Mouse (Mus musculus) neural tube, embryonic 15.5 days (tissue): ENCODE results near the gene Myo3b. TPM values are rescaled to one million over a fixed set of nuclear protein-coding genes. Genes with fewer than 3 reads are reported as not detected.
A peak's percentile ranks its signal among the peaks of the same experiment; 100 is the strongest.

Experiments
- ATAC-seq: fragments of 200-750 bp; cut with Nextera tagmentation; 2 replicates; pipeline ENCODE4 v1.8.0; 2017; ENCODE audit warnings: mild to moderate bottlenecking, moderate TSS enrichment, moderate library complexity; ENCODE audit not compliant: low FRiP score
- H3K27ac ChIP-seq: fragments of 300-500 bp; sonication (generic); replicated peaks from 2 replicates; pipeline ENCODE4 v1.5.1; 2015; ENCODE audit warnings: mild to moderate bottlenecking, inconsistent platforms
- H3K27me3 ChIP-seq: fragments of 300-500 bp; sonication (generic); replicated peaks from 2 replicates; pipeline ENCODE4 v1.6.1; 2015; ENCODE audit warnings: inconsistent platforms
- H3K36me3 ChIP-seq: fragments of 300-500 bp; sonication (generic); 2 replicates; pipeline ENCODE4 v1.6.1; 2015; ENCODE audit warnings: inconsistent platforms
- H3K4me1 ChIP-seq: fragments of 300-500 bp; sonication (generic); 2 replicates; pipeline ENCODE4 v1.6.1; 2015; ENCODE audit warnings: inconsistent platforms
- H3K4me2 ChIP-seq: fragments of 300-500 bp; sonication (generic); 2 replicates; pipeline ENCODE4 v1.6.1; 2015; ENCODE audit warnings: inconsistent platforms, mild to moderate bottlenecking, moderate library complexity
- H3K4me3 ChIP-seq: fragments of 300-500 bp; sonication (generic); replicated peaks from 2 replicates; pipeline ENCODE4 v1.5.1; 2015; ENCODE audit warnings: mild to moderate bottlenecking, inconsistent platforms
- H3K9ac ChIP-seq: fragments of 300-500 bp; sonication (generic); replicated peaks from 2 replicates; pipeline ENCODE4 v1.6.1; 2015; ENCODE audit warnings: mild to moderate bottlenecking, inconsistent platforms
- H3K9me3 ChIP-seq: fragments of 300-500 bp; sonication (generic); replicated peaks from 2 replicates; pipeline ENCODE4 v1.6.1; 2016; ENCODE audit warnings: inconsistent platforms
- WGBS: fragments of 180-500 bp; shearing (Covaris S2); methylation state at CpG from one replicate; pipeline ENCODE4 v1.1.7; 2015; ENCODE audit warnings: mixed read lengths; 5-methylcytosine and 5-hydroxymethylcytosine counted together
- polyA plus RNA-seq: library from polyadenylated mRNA; unstranded; fragments of >200 nt; fragmentation: Nextera tagmentation; extraction: Ambion mirVana; gene quantifications from 2 replicates; pipeline ENCODE4 v1.2.1, GENCODE M21; 2015

Myo3b gene
- polyA plus RNA-seq, 1 experiment from 2014 or later, result 0.19 TPM

GRCm38 (mm10) chr2:70113798-70114782 lies 75.2 kb downstream of the Myo3b start:
- ATAC-seq, result peak; percentile 82
- Histone ChIP-seq H3K27ac (peak overlapping the region; percentile 77), H3K4me3 (no peak overlapping the region), H3K9ac (no peak overlapping the region), H3K4me2 (peak overlapping the region; percentile 32), H3K4me1 (peaks cover 16% of the 10 kb centered on the region), H3K36me3 (no peaks in the 10 kb centered on the region), H3K27me3 (no peaks in the 10 kb centered on the region), H3K9me3 (no peaks in the 10 kb centered on the region)
- WGBS, result 29% methylated on average over 12 of the region's 12 CpGs

DNA sequence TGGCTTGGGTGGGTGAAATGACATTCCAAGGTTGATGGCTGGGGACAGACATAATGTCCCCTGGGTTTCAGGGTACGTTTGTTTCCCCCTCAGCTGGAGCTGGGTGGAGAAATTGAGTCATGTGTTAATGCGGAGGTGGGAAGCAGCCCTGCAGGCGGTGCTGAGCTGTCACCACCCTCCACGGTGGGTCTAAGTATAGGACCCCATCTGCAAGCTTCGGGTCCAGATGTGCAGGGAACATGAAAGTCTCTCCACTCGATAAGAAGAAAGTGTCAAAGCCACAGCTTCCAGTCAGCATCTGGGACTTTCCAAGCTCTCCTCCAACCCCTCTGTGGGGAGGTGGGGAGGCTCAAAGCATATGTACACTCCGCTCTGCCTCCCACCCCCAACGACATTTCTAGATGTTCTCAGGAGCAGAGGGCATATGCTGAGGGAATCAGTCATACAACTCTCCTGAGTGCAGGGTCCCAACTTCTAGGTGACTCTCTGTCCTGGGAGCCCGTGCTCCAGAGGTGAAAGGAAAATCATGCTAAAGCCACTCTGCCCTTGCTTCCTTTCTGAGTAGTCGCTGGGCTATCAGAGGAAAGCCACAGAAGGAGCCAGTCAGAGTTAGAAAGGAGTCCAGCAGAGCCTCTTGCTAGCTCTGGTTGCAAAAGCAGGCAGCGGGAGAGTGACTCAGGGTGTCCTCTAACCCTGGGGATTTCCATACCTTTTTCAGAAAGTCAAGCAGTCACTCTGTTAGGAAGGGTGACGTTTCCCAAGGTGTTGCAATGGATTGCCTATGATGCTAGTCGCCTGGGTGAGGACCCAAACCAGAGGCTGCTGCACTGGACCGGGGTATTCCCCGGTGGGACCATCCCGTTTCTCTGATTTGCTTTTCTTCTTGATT lies 79.7 kb downstream of the Myo3b start:
- no peak overlapping the region for H3K9ac ChIP-seq
- WGBS, result 59% methylated on average over 16 of the region's 16 CpGs
- H3K4me3 ChIP-seq, result no peak overlapping the region

DNA sequence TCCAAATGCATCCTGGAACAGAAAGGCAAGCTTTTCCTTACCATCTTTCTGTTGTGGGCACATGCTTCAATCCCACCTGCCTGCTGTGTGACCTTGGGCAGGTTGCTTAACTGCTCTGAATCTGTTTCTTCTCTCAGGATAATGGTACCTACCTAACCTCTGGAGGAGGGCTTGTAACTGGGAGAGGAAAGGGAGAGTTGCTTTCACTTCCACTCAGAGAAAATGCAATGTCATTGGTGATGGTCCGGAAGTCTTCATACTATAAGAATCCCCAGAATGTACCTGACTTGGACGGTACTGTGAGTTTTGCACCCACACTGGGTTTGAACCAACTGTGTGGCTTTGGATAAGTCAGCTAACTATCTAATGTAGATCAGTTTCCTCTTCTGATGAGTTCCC lies 80.3 kb downstream of the Myo3b start:
- Histone ChIP-seq H3K4me2 (no peak overlapping the region), H3K27ac (no peak overlapping the region), H3K4me3 (no peak overlapping the region), H3K9ac (no peak overlapping the region), H3K4me1 (peaks cover 5% of the 10 kb centered on the region), H3K27me3 (no peaks in the 10 kb centered on the region), H3K36me3 (no peaks in the 10 kb centered on the region), H3K9me3 (no peaks in the 10 kb centered on the region)
- no peak for ATAC-seq
- 93% methylated on average over 2 of the region's 2 CpGs for WGBS

More for the DNA sequence above, 79.7 kb downstream of the Myo3b start:
- H3K36me3 ChIP-seq, result no peaks in the 10 kb centered on the region
- ATAC-seq, result no peak
- H3K27me3 ChIP-seq, result no peaks in the 10 kb centered on the region
- H3K9me3 ChIP-seq, result no peaks in the 10 kb centered on the region
- H3K4me1 ChIP-seq, result peaks cover 11% of the 10 kb centered on the region
- 0 out of 2 replicates have a peak overlapping the region, but pooled peaks have one; percentile 23 for H3K27ac ChIP-seq
- no peak overlapping the region for H3K4me2 ChIP-seq

DNA sequence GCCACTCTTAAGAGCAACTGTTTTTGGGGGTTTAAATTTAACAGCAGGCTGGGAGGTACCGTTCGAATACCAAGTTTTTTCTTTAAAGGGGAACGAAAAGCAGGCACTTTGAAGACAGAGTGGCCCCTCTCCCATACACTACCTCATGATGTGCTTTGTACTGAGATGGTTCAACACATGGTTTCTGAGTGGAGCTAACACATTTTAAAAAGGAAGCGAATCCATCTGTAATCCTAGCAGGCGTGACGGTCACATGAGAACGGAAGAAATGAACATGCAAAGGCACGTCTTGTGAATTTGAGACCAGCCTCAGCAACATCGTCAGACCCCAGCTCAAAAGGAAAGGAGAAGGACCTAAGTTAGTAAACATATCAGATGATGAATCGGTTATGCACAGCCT lies 87.4 kb downstream of the Myo3b start:
- Histone ChIP-seq H3K4me1 (peaks cover 23% of the 10 kb centered on the region), H3K9me3 (no peaks in the 10 kb centered on the region), H3K9ac (no peak overlapping the region), H3K4me2 (peak overlapping the region; percentile 50), H3K27me3 (peaks cover 7% of the 10 kb centered on the region; the same call in 1 of the 2 replicates), H3K4me3 (peak overlapping the region; percentile 3; the same call in 1 of the 2 replicates), H3K36me3 (no peaks in the 10 kb centered on the region), H3K27ac (peak overlapping the region; percentile 65)
- WGBS, result 71% methylated on average over 10 of the region's 10 CpGs
- no peak; the same call in none of the 2 replicates for ATAC-seq

DNA sequence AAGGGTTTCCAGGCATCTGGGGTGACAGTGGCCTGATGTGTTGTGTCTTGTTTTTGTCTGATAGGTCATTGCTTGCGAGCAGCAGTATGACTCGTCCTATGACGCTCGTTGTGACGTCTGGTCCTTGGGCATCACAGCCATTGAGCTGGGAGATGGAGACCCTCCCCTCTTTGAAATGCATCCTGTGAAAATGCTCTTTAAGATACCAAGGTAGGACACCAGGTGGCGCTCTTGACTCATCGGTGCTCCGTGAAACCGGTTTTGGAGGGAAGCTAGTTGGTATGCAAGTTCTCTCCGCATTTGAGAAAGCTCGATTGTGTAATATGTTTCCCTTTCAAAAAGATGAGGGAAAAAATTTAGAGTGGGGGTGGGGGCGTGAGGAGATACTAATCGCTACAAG lies 87.9 kb downstream of the Myo3b start:
- H3K36me3 ChIP-seq, result no peaks in the 10 kb centered on the region
- peak; percentile 91 for ATAC-seq
- no peak overlapping the region for H3K9ac ChIP-seq
- H3K4me3 ChIP-seq, result peak overlapping the region; percentile 3; the same call in 1 of the 2 replicates
- no peaks in the 10 kb centered on the region for H3K9me3 ChIP-seq
- H3K27me3 ChIP-seq, result peaks cover 7% of the 10 kb centered on the region; the same call in 1 of the 2 replicates
- peak overlapping the region; percentile 50 for H3K4me2 ChIP-seq
- under 1% methylated on average over 13 of the region's 13 CpGs for WGBS
- H3K27ac ChIP-seq, result peak overlapping the region; percentile 67
- peaks cover 23% of the 10 kb centered on the region for H3K4me1 ChIP-seq

GRCm38 (mm10) chr2:70127351-70128148 lies 88.6 kb downstream of the Myo3b start:
- peak overlapping the region; percentile 37; the same call in 1 of the 2 replicates for H3K9ac ChIP-seq
- no peaks in the 10 kb centered on the region for H3K9me3 ChIP-seq
- H3K27me3 ChIP-seq, result peaks cover 7% of the 10 kb centered on the region; the same call in 1 of the 2 replicates
- WGBS, result 5% methylated on average over 21 of the region's 21 CpGs
- H3K36me3 ChIP-seq, result no peaks in the 10 kb centered on the region
- peak; percentile 63 for ATAC-seq
- peaks cover 23% of the 10 kb centered on the region for H3K4me1 ChIP-seq
- peak overlapping the region; percentile 67 for H3K27ac ChIP-seq
- peak overlapping the region; percentile 50 for H3K4me2 ChIP-seq
- H3K4me3 ChIP-seq, result peak overlapping the region; percentile 3; the same call in 1 of the 2 replicates

GRCm38 (mm10) chr2:70128590-70128989 lies 89.7 kb downstream of the Myo3b start:
- ATAC-seq, result no peak
- H3K4me2 ChIP-seq, result no peak overlapping the region
- no peak overlapping the region for H3K4me3 ChIP-seq
- 69% methylated on average over 6 of the region's 6 CpGs for WGBS
- H3K4me1 ChIP-seq, result peaks cover 23% of the 10 kb centered on the region
- peaks cover 7% of the 10 kb centered on the region; the same call in 1 of the 2 replicates for H3K27me3 ChIP-seq
- H3K27ac ChIP-seq, result peak overlapping the region; percentile 67; the same call in 1 of the 2 replicates
- no peak overlapping the region for H3K9ac ChIP-seq
- H3K36me3 ChIP-seq, result no peaks in the 10 kb centered on the region
- H3K9me3 ChIP-seq, result no peaks in the 10 kb centered on the region

GRCm38 (mm10) chr2:70129566-70129965 lies 90.6 kb downstream of the Myo3b start:
- 54% methylated on average over 3 of the region's 3 CpGs for WGBS
- no peak for ATAC-seq
- no peak overlapping the region for H3K27ac ChIP-seq

DNA sequence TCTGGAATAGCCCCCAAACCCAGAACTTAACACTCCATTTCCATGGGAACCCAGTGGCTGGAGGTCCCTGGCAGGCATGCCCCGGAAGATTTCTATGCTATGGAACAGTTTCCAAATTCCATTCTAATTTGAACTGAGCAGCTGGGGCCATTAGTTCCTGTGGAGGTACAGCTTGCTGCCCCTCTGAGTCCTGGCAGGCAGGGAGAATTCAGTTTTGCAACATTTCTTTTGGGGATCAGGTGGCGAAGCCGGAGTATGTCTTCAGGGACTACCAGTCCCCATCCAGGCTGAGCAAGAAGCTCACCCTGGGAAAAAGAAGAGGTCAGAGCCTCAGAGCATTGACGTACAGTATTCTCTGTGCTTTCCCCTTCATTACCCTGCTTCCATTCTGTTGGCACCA lies 94.4 kb downstream of the Myo3b start:
- H3K27me3 ChIP-seq, result no peaks in the 10 kb centered on the region; the same call in 1 of the 2 replicates
- H3K4me3 ChIP-seq, result no peak overlapping the region
- no peak for ATAC-seq
- H3K36me3 ChIP-seq, result no peaks in the 10 kb centered on the region
- no peaks in the 10 kb centered on the region for H3K9me3 ChIP-seq
- no peak overlapping the region for H3K9ac ChIP-seq
- H3K4me2 ChIP-seq, result no peak overlapping the region
- peaks cover 4% of the 10 kb centered on the region for H3K4me1 ChIP-seq
- WGBS, result 49% methylated on average over 4 of the region's 4 CpGs
- no peak overlapping the region for H3K27ac ChIP-seq

More at GRCm38 (mm10) chr2:70129566-70129965, 90.6 kb downstream of the Myo3b start:
- peaks cover 7% of the 10 kb centered on the region; the same call in 1 of the 2 replicates for H3K27me3 ChIP-seq
- H3K9ac ChIP-seq, result no peak overlapping the region
- H3K36me3 ChIP-seq, result no peaks in the 10 kb centered on the region
- no peak overlapping the region for H3K4me2 ChIP-seq
- no peaks in the 10 kb centered on the region for H3K9me3 ChIP-seq
- H3K4me1 ChIP-seq, result peaks cover 23% of the 10 kb centered on the region
- no peak overlapping the region for H3K4me3 ChIP-seq

- Histone ChIP-seq H3K27me3 (no peaks in the 10 kb centered on the region), H3K4me1 (no peaks in the 10 kb centered on the region), H3K9me3 (no peaks in the 10 kb centered on the region), H3K27ac (no peak overlapping the region), H3K4me3 (no peak overlapping the region), H3K9ac (no peak overlapping the region), H3K36me3 (no peaks in the 10 kb centered on the region), H3K4me2 (no peak overlapping the region)
- WGBS, result 86% methylated on average over 4 of the region's 4 CpGs
- ATAC-seq, result no peak
Measured at GRCm38 (mm10) chr2:70137226-70137998, 98.5 kb downstream of the Myo3b start.
